Mouse (Mus musculus) G1E (cell line): ENCODE data around the gene Olfr806. TPM values are rescaled to one million over a fixed set of nuclear protein-coding genes. Genes with fewer than 3 reads are reported as not detected.

Source experiments
- ATAC-seq: 2 replicates; pipeline ENCODE4 v1.8.0; 2016; ENCODE audit warnings: mild to moderate bottlenecking; ENCODE audit not compliant: insufficient number of reproducible peaks, poor library complexity, low FRiP score, severe bottlenecking; ENCODE audit errors: extremely low read depth
- DNase-seq: peaks from one replicate; pipeline ENCODE4 v3.0.0; 2012; ENCODE audit warnings: low spot score
- H3K27me3 ChIP-seq: 2 replicates; pipeline ENCODE4 v1.6.1; 2012; ENCODE audit warnings: mild to moderate bottlenecking, low read length, inconsistent platforms; ENCODE audit not compliant: insufficient read depth
- H3K36me3 ChIP-seq: replicated peaks from 2 replicates; pipeline ENCODE3; 2012; ENCODE audit warnings: mild to moderate bottlenecking, inconsistent platforms
- H3K4me1 ChIP-seq: 2 replicates; pipeline ENCODE4 v1.6.1; 2012; ENCODE audit warnings: low read depth, low read length, inconsistent platforms, mixed read lengths; ENCODE audit not compliant: insufficient read depth
- H3K4me3 ChIP-seq: 2 replicates; pipeline ENCODE4 v1.5.1; 2012; ENCODE audit warnings: low read depth, mild to moderate bottlenecking, inconsistent platforms, low read length, moderate library complexity, mixed read lengths
- H3K9me3 ChIP-seq: replicated peaks from 2 replicates; pipeline ENCODE4 v1.6.1; 2012; ENCODE audit warnings: inconsistent platforms
- CTCF ChIP-seq: IDR thresholded peaks from 2 replicates; pipeline ENCODE4 v1.5.1; 2012; ENCODE audit warnings: low read depth, low read length, inconsistent platforms, mixed read lengths
- GATA1 ChIP-seq: IDR thresholded peaks from 2 replicates; pipeline ENCODE4 v1.6.1; 2012; ENCODE audit warnings: borderline replicate concordance, low read length, inconsistent platforms, mixed read lengths
- GATA2 ChIP-seq: IDR thresholded peaks from 2 replicates; pipeline ENCODE4 v1.6.1; 2012; ENCODE audit warnings: low read depth, low read length, inconsistent platforms, borderline replicate concordance
- POLR2AphosphoS5 ChIP-seq: IDR thresholded peaks from 2 replicates; pipeline ENCODE4 v1.6.1; 2012; ENCODE audit warnings: low read depth, low read length, inconsistent platforms; ENCODE audit not compliant: insufficient replicate concordance
- TAL1 ChIP-seq: conservative IDR thresholded peaks from 2 replicates; pipeline ENCODE4 v1.6.1; 2012; ENCODE audit warnings: low read depth, low read length, inconsistent platforms, mixed read lengths
- polyA plus RNA-seq: library from polyadenylated mRNA; stranded (reverse); fragments of >175 nt; gene quantifications from 2 replicates; pipeline ENCODE4 v1.2.3, GENCODE M21; 2012
- total RNA-seq, 2 experiments: library from RNA; stranded (forward) in 1 of 2; stranded (reverse) in 1 of 2; fragments of 200-1000 nt in 1 of 2; fragments of >200 nt in 1 of 2; fragmentation: Nextera tagmentation in 1 of 2; gene quantifications; 2 replicates each; pipeline ENCODE4 v1.2.3; 2014 to 2017

Gene Olfr806
- total RNA-seq (2014; fragmentation: Nextera tagmentation) = not detected in 2 replicates
- total RNA-seq (2017) = 0.05 and 0.06 TPM in 2 replicates
- polyA plus RNA-seq = not detected in 2 replicates

GRCm38 (mm10) chr10:129741821-129742220 lies at the start of gene Olfr806:
Gene Olfr806, minus strand, starts transcription at chr10:129741921.
- no peak within 1 kb of the TSS for H3K4me3 ChIP-seq
- no peaks in the 10 kb centered on the region for H3K36me3 ChIP-seq
- H3K27me3 ChIP-seq = no peaks in the 10 kb centered on the region
- ATAC-seq (no peak), DNase-seq (no peak)
- no peaks in the 10 kb centered on the region for H3K9me3 ChIP-seq
- H3K4me1 ChIP-seq = no peaks in the 10 kb centered on the region
- TF ChIP-seq GATA2 = no peak
- no peak for TF ChIP-seq CTCF
- no peak for TF ChIP-seq POLR2AphosphoS5
- TF ChIP-seq GATA1 = no peak

DNA sequence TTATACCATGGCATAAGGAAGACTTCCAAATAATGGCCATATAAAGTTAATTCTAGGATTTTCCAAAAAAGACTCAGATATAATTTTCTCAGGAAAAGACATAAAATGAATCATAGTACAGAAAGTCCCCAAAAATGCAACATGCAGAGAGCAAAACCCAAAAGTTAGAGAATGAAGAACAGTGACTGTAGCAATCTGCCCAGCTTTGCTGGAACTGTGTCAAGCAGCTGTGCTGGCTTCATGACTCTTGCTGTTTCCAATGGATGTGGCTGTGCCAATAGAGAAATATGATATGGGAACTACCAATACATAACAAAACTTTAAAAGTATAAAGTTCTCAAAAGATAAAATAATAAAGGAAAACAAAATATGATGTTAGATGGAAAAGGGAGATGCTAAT lies 36.4 kb upstream of the Olfr806 start:
- Histone ChIP-seq H3K36me3 (no peaks in the 10 kb centered on the region), H3K9me3 (no peaks in the 10 kb centered on the region), H3K4me3 (no peak overlapping the region), H3K27me3 (no peaks in the 10 kb centered on the region), H3K4me1 (no peaks in the 10 kb centered on the region)
- DNase-seq = no peak
- ATAC-seq = no peak
- no peak for TF ChIP-seq CTCF
- no peak for TF ChIP-seq GATA1
- TF ChIP-seq POLR2AphosphoS5 = no peak
- no peak for TF ChIP-seq GATA2
- no peak for TF ChIP-seq TAL1

- no peak within 1 kb of the TSS for H3K4me3 ChIP-seq
- no peak for ATAC-seq
- no peaks in the 10 kb centered on the region for H3K27me3 ChIP-seq
- DNase-seq = no peak
- TF ChIP-seq GATA2 (no peak), CTCF (no peak)
- no peaks in the 10 kb centered on the region for H3K4me1 ChIP-seq
- H3K36me3 ChIP-seq = no peaks in the 10 kb centered on the region
- no peaks in the 10 kb centered on the region for H3K9me3 ChIP-seq
Observed at GRCm38 (mm10) chr10:129774338-129774737, 32.6 kb upstream of the Olfr806 start, which contains the start of gene Olfr809. Gene Olfr809, plus strand, starts transcription at chr10:129774638.

DNA sequence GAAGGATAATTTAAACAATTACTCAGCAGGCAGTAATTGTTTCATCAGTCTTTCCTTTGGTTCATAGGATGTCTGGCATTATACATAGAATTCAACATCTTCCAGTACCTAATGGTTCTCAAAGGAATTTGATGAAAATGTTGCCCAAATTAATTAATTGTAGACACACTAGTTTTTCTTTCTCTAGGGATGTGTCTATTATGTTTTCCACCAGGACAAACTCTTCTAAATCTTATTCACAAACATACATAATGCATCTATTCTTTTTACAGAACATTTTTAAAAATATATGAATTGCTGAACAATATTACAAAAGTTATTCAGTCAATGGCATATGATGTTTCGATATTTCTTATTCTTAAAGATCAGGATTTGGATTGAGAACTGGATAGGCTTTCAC lies 23.5 kb upstream of the Olfr806 start, which contains the start of gene Olfr808:
Gene Olfr808, plus strand, starts transcription at position 301 of the 400 bp plus-strand sequence.
- TF ChIP-seq GATA1 (no peak), TAL1 (no peak), POLR2AphosphoS5 (no peak), GATA2 (no peak)

GRCm38 (mm10) chr10:129757693-129758092 lies 16.0 kb upstream of the Olfr806 start, which contains the start of gene Olfr807:
Gene Olfr807, minus strand, starts transcription at chr10:129757793.
- no peaks in the 10 kb centered on the region for H3K27me3 ChIP-seq
- DNase-seq (no peak), ATAC-seq (no peak)
- H3K9me3 ChIP-seq = no peaks in the 10 kb centered on the region
- no peak within 1 kb of the TSS for H3K4me3 ChIP-seq
- TF ChIP-seq GATA1 (no peak), TAL1 (no peak), CTCF (no peak), POLR2AphosphoS5 (no peak), GATA2 (no peak)
- H3K4me1 ChIP-seq = no peaks in the 10 kb centered on the region
- H3K36me3 ChIP-seq = no peaks in the 10 kb centered on the region

More for the DNA sequence above, 23.5 kb upstream of the Olfr806 start, which contains the start of gene Olfr808:
- no peak for DNase-seq
- Histone ChIP-seq H3K9me3 (no peaks in the 10 kb centered on the region), H3K4me3 (no peak within 1 kb of the TSS), H3K4me1 (no peaks in the 10 kb centered on the region), H3K36me3 (no peaks in the 10 kb centered on the region), H3K27me3 (no peaks in the 10 kb centered on the region)
- no peak for ATAC-seq

DNA sequence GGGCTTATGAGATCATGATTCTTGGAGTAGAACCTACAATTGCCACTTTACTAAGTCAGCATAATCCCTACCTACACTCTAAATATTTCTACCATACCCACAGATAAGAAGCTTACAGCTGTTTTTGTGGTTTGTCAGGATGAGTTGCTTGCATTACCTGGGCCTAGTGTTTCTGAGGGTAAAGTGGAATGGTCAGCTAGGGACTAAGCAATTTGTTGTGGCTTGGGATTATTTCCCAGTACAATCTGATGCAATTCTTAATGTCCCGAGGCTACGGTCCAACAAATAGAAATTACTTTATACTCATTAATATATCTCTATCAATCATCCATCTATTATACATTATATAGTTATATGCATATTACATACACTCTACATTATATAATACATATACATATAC lies 12.4 kb downstream of the Olfr806 start, which contains the start of gene Olfr805:
Gene Olfr805, minus strand, starts transcription at position 101 of the 400 bp plus-strand sequence.
- Histone ChIP-seq H3K9me3 (no peaks in the 10 kb centered on the region), H3K4me3 (no peak within 1 kb of the TSS), H3K4me1 (no peaks in the 10 kb centered on the region), H3K36me3 (no peaks in the 10 kb centered on the region), H3K27me3 (no peaks in the 10 kb centered on the region)
- TF ChIP-seq POLR2AphosphoS5 (no peak), GATA1 (no peak), TAL1 (no peak), CTCF (no peak)
- DNase-seq (no peak), ATAC-seq (no peak)

GRCm38 (mm10) chr10:129702910-129703309 lies 38.8 kb downstream of the Olfr806 start, which contains the start of gene Olfr804:
Gene Olfr804, plus strand, starts transcription at chr10:129703210.
- Histone ChIP-seq H3K4me3 (no peak within 1 kb of the TSS), H3K4me1 (no peaks in the 10 kb centered on the region), H3K36me3 (no peaks in the 10 kb centered on the region), H3K9me3 (no peaks in the 10 kb centered on the region), H3K27me3 (no peaks in the 10 kb centered on the region)
- no peak for TF ChIP-seq TAL1
- no peak for TF ChIP-seq CTCF
- TF ChIP-seq GATA1 = no peak
- no peak for TF ChIP-seq POLR2AphosphoS5
- TF ChIP-seq GATA2 = no peak
- ATAC-seq = no peak
- DNase-seq = no peak
